Mouse (Mus musculus): ENCODE data around the gene Mdh1b.

DNA sequence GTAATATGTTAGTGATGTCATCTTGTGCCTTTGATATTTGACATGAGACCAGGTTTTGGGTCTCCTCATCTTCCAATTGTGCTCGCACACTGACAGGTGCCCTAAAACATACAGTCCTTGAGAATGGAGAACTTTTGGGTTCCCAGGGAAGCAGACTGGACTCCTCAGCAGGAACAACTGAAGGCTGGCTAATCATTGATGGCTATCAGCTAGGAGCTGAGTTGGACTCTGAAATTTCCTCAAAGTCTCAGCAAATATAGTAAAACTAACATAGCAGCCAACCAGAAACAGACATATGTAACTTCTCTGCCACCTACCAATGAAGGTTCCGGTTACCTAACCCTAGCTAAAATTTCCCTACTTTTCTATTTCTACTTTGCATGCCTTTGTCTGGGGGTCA is 64.0 kb downstream of the Mdh1b start:
- TF ChIP-seq CTCF (IDR thresholded peaks at IDR 0.05) (no peak), EP300 (IDR thresholded peaks at IDR 0.05) (no peak)
